Mouse (Mus musculus) stomach, postnatal 0 days (tissue): ENCODE data around the gene Zfp36l2. TPM values are rescaled to one million over a fixed set of nuclear protein-coding genes. Genes with fewer than 3 reads are reported as not detected.

Experiments
- ATAC-seq: fragments of 200-750 bp; cut with Nextera tagmentation; 2 replicates; pipeline ENCODE4 v1.8.0; 2017; ENCODE audit not compliant: low FRiP score, low TSS enrichment
- DNase-seq: peaks from one replicate; pipeline ENCODE4 v3.0.0-alpha.2; 2016; ENCODE audit warnings: low spot score
- H3K27ac ChIP-seq: fragments of 300-500 bp; sonication (generic); replicated peaks from 2 replicates; pipeline ENCODE4 v1.5.1; 2014; ENCODE audit warnings: mild to moderate bottlenecking, control low read depth
- H3K27me3 ChIP-seq: fragments of 300-500 bp; sonication (generic); 2 replicates; pipeline ENCODE4 v1.6.1; 2014; ENCODE audit warnings: low read length; ENCODE audit not compliant: control insufficient read depth, insufficient read depth
- H3K36me3 ChIP-seq: fragments of 300-500 bp; sonication (generic); 2 replicates; pipeline ENCODE4 v1.6.1; 2014; ENCODE audit warnings: low read length, mixed read lengths; ENCODE audit not compliant: control insufficient read depth, insufficient read depth
- H3K4me1 ChIP-seq: fragments of 300-500 bp; sonication (generic); replicated peaks from 2 replicates; pipeline ENCODE4 v1.6.1; 2014; ENCODE audit warnings: antibody characterized with exemption; ENCODE audit not compliant: control insufficient read depth, insufficient read depth
- H3K4me2 ChIP-seq: fragments of 300-500 bp; sonication (generic); replicated peaks from 2 replicates; pipeline ENCODE4 v1.6.1; 2014; ENCODE audit warnings: low read depth, mild to moderate bottlenecking, control low read depth, moderate library complexity
- H3K4me3 ChIP-seq: fragments of 300-500 bp; sonication (generic); 2 replicates; pipeline ENCODE4 v1.5.1; 2014; ENCODE audit warnings: low read depth, low read length, control low read depth
- H3K9ac ChIP-seq: fragments of 300-500 bp; sonication (generic); 2 replicates; pipeline ENCODE4 v1.6.1; 2014; ENCODE audit warnings: mild to moderate bottlenecking, low read length, control low read depth, mixed read lengths
- H3K9me3 ChIP-seq: fragments of 300-500 bp; sonication (generic); 2 replicates; pipeline ENCODE4 v1.6.1; 2016; ENCODE audit warnings: low read length; ENCODE audit not compliant: control insufficient read depth
- CTCF ChIP-seq: IDR thresholded peaks from 2 replicates; pipeline ENCODE4 v1.5.1; 2016; ENCODE audit warnings: antibody characterized with exemption, low read depth, mild to moderate bottlenecking, moderate library complexity
- EP300 ChIP-seq: optimal IDR thresholded peaks from 2 replicates; pipeline ENCODE3; 2016; ENCODE audit warnings: antibody characterized with exemption
- WGBS: fragments of 180-500 bp; shearing (Covaris S2); extraction: QIAGEN DNeasy Blood & Tissue Kit; methylation state at CpG from one replicate; pipeline ENCODE4 v1.1.7; 2014; 5-methylcytosine and 5-hydroxymethylcytosine counted together
- polyA plus RNA-seq: library from polyadenylated mRNA; unstranded; fragments of >200 nt; fragmentation: Nextera tagmentation; extraction: Ambion mirVana; gene quantifications from 2 replicates; pipeline ENCODE4 v1.2.1, GENCODE M21; 2015

Zfp36l2 gene
- polyA plus RNA-seq, 1 experiment from 2014 or later: 18.3 TPM

DNA sequence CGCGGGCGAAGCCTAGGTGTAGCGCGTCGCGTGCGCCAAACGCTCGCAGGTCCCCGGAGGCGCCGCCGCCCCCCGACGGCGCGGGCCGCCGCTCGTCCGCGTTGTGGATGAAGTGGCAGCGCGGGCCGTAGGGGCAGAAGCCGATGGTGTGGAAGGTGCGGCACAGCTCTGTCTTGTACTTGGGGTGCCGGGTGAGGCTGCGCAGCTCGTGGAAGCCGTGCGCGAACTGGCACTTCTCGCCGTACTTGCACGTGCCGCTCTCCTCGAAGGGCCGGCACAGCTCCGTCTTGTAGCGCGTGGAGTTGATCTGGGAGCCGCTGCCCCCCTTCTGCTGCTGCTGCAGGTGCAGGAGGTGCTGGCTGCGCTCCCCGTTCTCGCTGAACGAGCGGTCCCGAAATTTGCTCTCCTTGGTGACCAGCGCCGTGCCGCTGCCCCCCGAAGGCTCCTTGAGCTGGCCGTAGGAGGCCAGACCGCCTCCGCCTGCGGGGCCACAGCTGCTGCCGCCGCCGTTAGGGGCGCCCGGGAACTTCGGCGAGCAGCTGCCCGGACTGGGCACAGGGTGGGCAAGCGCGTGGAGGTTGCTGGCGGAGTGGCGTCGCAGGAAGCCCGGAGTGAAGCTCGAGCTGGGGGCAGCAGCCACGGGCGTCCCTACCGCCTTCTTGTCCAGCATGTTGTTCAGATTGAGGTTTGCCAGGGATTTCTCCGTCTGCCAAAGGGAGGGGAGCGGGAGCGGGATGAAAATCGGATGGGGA is 1.1 kb downstream of the Zfp36l2 start:
- Histone ChIP-seq H3K9me3 (no peaks in the 10 kb centered on the region), H3K36me3 (peaks cover 13% of the 10 kb centered on the region), H3K4me1 (peaks cover 14% of the 10 kb centered on the region), H3K27me3 (no peaks in the 10 kb centered on the region), H3K9ac (peak overlapping the region; percentile 97), H3K4me3 (peak overlapping the region; percentile 88), H3K4me2 (peak overlapping the region; percentile 71), H3K27ac (peak overlapping the region; percentile 97)
- DNase-seq: peak; percentile 60
- under 1% methylated on average over 75 of the region's 80 CpGs for WGBS
- TF ChIP-seq CTCF (peak; percentile 31), EP300 (no peak)
- no peak for ATAC-seq

DNA sequence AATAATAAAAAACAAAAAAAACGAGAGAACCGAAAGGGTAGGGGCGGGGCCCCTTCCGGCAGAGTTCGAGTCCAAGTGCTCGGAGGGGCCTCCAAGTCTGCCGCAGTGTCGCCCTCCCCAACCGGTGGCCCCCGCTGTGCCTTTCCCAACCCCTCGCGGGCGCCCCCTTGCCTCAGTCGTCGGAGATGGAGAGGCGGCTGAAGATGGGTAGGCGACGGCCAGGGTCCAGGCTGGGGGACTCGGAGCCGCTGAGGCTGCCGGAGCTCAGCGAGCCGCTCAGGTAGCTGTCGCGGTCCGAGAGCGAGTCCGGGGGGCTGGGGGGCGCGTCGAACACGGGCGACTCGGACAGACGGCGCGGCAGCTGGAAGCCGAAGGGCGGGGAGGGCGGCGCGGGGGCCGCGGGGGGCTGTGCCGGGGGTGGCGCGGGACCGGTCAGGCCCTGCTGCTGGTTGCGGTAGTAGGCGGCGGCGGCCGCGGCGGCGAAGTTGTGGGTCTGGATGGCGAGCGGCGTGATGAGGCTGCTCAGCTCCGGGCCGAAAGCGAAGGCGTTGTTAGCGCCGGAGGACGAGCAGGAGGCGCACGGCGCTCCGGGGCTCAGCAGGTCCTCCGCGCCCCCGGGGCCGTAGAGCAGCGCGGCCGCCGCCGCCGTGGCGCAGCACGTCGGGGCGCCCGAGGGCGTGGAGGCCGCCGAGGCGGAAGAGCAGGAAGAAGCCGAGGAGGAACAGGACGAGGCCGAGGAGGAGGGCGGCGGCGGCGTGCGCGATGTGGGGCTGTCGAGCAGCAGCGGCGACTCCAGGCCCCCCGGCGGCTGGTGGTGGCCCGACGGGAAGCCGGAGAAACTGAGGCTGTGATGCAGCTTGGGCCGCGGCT is 1.9 kb downstream of the Zfp36l2 start:
- H3K9me3 ChIP-seq: no peaks in the 10 kb centered on the region
- no peak for ATAC-seq
- H3K27me3 ChIP-seq: no peaks in the 10 kb centered on the region
- peak; percentile 62 for TF ChIP-seq CTCF
- TF ChIP-seq EP300: no peak
- under 1% methylated on average over 90 of the region's 108 CpGs for WGBS
- peak overlapping the region; percentile 97 for H3K27ac ChIP-seq
- H3K9ac ChIP-seq: peak overlapping the region; percentile 97
- peaks cover 13% of the 10 kb centered on the region for H3K36me3 ChIP-seq
- H3K4me1 ChIP-seq: peaks cover 14% of the 10 kb centered on the region
- peak overlapping the region; percentile 71 for H3K4me2 ChIP-seq
- DNase-seq: peak; percentile 61
- H3K4me3 ChIP-seq: peak overlapping the region; percentile 88

DNA sequence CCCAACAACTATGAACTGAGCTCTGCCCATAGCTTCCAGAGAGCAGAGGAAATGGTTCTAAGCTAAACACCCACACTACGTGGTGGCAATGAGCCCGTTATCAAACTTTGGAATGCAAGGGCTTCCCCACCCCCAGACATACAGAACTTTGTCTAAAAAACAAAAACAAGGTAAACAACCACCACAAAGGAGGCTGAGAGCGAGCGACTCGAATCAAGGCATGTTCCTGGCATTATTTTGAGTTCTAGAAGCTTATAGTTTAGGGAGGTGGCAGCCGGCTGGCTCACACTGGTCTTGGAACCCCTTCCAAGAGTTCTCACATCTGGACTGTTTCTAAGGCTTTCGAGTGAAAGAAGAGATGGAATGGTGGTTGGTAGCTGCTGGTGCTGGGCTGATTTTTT is 2.7 kb downstream of the Zfp36l2 start:
- Histone ChIP-seq H3K9ac (peak overlapping the region; percentile 97), H3K4me1 (peaks cover 17% of the 10 kb centered on the region), H3K4me3 (peak overlapping the region; percentile 88), H3K9me3 (no peaks in the 10 kb centered on the region), H3K4me2 (peak overlapping the region; percentile 71), H3K27ac (peak overlapping the region; percentile 97), H3K36me3 (peaks cover 13% of the 10 kb centered on the region), H3K27me3 (no peaks in the 10 kb centered on the region)
- WGBS: 3% methylated on average over 7 of the region's 7 CpGs
- ATAC-seq: no peak
- TF ChIP-seq EP300 (no peak), CTCF (no peak)
- peak; percentile 22 for DNase-seq

DNA sequence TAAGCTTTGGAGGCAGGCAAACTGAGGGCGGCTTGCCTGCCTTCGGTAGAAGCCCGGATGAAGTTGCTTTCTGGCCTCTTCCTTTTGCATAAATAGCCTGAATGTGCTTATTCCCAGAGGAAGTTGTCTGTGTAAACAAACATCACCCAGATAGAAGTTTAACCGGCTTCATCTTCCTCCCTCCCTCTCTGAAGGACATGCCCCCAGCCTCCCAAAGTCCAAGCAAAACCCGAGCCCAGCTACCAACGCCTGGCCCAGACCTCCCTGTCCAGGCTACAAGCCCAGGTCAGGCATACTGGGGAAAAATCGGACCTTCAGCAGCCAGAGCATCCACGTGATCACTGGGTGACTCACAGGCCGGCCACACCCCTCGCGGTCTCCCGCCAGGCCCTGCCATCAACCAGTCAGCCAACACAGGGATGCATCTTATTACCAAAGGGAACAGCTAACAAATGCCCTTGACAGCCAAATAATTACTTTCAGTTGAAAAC is 4.4 kb downstream of the Zfp36l2 start:
- peak; percentile 94 for DNase-seq
- Histone ChIP-seq H3K27me3 (no peaks in the 10 kb centered on the region), H3K36me3 (peaks cover 13% of the 10 kb centered on the region), H3K27ac (peak overlapping the region; percentile 76), H3K9ac (peak overlapping the region; percentile 45; the same call in 1 of the 2 replicates), H3K4me1 (peaks cover 8% of the 10 kb centered on the region; the same call in 1 of the 2 replicates), H3K9me3 (no peaks in the 10 kb centered on the region), H3K4me2 (peak overlapping the region; percentile 45), H3K4me3 (peak overlapping the region; percentile 10)
- 4% methylated on average over 12 of the region's 12 CpGs for WGBS
- TF ChIP-seq EP300 (no peak), CTCF (no peak)
- peak; percentile 49 for ATAC-seq

DNA sequence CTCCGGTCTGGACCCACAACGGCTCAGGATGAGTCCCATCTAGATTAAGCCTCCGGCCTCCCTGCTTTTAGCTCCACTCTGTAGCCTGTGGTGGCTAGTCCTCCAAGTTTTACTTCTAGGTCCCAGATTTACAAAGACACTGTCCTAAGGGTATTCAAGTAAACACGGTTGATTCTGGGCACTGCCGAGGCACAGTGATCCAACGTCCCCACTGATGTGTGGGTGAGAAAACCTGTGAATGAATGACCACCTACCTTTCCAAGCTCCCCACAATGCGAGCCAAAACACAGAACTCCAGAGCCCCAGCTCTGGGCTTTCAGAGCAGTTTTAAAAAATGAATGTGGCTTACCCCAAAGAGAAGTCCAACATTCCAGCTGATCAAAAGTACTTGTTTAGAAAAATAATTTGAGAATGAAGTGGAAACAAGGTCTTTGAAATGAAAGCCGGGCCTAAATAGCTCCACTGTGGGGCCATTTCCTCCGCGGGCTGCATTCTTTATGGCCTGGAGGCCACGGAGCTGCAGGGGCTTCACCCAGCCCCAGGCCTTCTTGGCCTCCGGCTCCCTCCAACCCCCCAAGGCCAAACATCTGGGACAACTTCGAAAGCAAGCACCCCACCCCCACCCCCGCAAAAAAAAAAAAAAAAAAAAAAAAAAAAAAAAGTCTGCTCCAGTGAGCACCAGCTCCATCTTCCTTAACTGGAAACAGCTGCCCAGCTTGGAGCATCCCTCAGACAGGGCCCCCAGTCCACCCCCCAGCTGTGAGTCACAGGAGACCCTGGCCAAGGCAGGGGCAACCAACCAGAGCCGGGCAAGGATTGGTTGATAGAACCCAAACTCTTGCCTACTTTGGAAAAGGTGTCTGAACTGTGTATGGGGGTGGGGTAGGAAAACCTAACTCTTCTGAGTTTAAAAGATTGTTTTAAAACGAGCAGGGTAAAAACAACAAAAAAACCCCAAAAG is 5.2 kb downstream of the Zfp36l2 start:
- ATAC-seq (no peak), DNase-seq (peak; percentile 37)
- peaks cover 8% of the 10 kb centered on the region; the same call in 1 of the 2 replicates for H3K4me1 ChIP-seq
- H3K36me3 ChIP-seq: peaks cover 13% of the 10 kb centered on the region
- TF ChIP-seq EP300 (no peak), CTCF (no peak)
- 24% methylated on average over 16 of the region's 16 CpGs for WGBS
- H3K9ac ChIP-seq: peak overlapping the region; percentile 45
- peak overlapping the region; percentile 76 for H3K27ac ChIP-seq
- H3K9me3 ChIP-seq: no peaks in the 10 kb centered on the region
- H3K27me3 ChIP-seq: no peaks in the 10 kb centered on the region
- peak overlapping the region; percentile 45 for H3K4me2 ChIP-seq
- peak overlapping the region; percentile 10 for H3K4me3 ChIP-seq
